Mouse (Mus musculus) thymus, postnatal 14 days (tissue): ENCODE measurements around the gene Nkx2-2.
A peak's percentile ranks its signal among the peaks of the same experiment; 100 is the strongest.
"Not testable (repeated sequence)": the region's sequence is repeated elsewhere in the genome, so short reads cannot be mapped to it uniquely, and the experiment has no call there.

ENCODE experiments used
- DNase-seq: peaks from one replicate; pipeline ENCODE4 v3.0.0; 2021

Nkx2-2 gene

DNA sequence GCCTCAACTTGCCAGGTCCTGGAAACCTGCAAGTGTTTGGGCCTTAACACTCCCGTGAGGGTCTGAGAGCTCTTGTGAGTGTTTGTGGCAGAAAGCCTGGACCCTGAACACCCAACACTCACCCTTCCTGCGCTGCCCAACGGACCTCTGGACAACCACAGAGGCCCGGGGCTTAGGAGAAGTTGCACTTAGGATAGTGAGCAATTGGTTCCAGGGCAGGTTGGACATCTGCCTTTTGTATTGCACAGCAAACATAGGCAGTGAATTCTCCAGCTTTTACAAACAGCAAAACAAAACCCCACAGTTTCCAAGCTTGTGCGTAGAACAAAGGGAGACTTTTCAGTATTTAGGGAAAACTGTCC lies 12.8 kb downstream of the Nkx2-2 start:
- DNase-seq: no peak

DNA sequence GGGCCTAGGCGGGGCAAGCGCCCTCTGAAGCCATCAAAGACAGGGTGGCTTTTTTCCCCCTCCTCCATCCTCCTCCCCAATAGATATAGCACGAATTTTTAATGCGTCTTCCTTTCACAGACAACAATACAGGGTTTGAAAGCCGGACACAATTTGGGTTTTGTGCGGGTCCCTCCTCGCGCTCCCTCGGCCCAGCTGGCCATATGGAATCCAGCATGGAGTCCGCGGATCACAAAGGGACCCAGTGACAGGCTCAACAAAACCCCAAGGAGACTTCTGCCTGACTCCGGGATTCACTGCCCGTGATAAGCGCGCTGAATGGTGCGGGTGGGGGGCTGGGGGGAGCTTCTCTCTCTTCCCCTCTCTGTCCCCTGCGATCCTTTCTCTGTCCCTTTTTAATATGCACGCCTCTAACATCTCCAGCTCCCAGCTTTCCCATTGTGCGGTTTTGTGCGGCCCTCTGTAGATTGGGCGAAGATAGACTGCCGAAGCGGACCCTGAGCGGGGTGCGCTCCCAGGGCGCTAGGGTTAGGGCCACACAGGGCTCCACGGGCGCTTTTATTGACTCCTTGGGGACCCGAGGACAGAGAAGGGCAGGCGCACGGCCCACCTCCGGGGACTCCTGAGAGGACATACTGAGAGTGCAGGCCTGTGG lies 13.3 kb downstream of the Nkx2-2 start:
- no peak for DNase-seq

DNA sequence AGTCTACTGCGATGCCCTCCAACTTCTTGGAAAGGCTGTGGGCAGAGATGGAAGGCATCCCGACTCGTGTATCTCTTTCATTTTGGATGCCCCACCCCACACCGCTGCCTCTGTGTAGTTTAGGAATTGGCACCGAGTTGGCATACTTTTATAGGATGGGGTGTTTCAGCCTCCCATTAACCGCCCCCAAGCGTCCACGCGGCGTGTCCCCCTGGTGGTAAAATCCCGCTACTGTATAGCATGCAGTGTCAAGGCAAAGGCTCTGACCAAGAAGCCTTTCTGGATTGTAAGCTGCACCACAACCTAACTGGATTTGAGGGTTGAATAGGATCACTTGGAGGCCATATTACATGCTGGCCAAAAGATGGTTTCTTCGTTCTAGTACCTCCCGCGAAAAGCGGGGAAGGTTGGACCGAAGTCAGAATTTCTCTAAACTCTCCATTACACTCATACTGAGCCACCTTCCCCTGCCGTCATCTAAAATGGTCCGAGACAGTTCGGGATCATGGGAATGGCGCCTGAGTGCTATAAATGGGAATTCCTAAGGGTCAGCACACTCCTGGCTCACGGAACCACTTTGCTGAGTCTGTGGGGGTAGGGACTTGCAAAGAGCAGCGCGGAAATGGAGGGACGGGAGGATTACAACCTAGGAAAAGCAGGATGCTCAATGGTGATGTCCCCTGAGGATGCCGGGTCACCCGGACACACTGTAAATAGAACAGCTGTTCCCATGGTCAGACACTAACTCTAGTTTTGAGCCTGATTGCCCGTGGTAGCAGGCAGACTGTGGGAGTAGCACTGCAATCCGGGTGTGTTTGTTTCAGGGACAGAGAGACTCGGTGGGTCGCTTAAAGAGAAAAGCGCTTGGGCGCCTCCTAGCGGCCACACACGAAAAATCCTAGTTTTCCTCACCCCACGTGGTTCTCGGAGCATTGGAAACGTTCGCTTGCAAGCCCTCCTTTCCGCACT lies 15.7 kb downstream of the Nkx2-2 start:
- DNase-seq: peak; percentile 79

DNA sequence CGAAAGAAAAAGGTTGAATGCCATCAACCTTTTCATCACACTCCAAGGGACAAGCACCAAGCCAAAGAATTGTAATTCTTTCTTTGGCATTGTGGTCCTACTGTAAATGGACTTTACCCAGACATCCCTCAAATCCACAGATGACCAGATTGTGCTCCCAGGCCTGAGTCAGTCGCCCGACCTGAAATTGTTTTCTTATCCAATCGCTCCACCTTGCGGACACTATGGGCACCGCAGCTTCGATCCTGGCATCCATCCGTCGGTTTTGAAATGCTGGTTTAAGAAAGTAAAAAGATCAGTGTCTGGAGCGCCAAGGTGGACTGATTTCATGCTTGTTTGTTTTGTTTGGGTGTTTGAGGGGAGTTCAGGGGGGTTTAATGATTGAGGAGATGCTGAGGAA lies 16.4 kb downstream of the Nkx2-2 start:
- DNase-seq: peak; percentile 79

DNA sequence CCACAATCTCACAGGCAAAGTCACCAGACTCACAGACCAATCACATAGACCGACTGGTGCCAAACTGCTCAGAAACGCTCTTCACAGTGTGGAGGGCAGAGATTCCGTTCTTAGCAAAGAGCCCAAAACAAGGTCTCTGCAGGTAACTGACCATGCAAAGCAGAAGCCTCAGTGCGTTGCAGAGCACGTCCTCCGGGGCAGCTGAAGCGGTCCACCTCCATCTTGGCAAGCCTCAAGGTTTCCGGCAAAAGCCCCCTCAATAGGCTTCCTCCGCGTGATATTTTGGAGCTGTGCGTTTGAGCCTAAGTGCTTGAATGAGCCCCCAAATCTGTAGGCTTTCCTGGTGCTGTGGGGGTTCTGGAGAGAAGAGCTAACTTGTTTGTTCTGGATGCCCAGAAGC lies 18.7 kb downstream of the Nkx2-2 start:
- no peak for DNase-seq

DNA sequence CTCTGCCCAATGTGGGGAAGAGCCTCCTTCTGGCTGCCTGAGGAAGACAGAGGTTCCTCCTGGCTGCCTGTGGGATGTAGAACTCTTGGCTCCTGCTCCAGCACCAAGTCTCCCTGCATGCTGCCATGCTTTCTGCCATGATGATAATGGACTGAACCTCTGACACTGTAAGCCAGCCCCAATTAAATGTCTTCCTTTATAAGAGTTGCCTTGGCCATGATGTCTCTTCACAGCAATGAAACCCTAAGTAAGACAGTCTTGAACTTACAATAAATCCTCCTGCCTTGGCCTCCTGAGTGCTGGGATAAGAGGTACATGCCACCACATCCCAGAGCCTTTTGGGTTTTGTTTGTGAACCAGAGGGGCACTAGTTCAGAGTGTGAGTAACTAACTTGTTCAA lies 20.3 kb downstream of the Nkx2-2 start:
- DNase-seq: no peak

DNA sequence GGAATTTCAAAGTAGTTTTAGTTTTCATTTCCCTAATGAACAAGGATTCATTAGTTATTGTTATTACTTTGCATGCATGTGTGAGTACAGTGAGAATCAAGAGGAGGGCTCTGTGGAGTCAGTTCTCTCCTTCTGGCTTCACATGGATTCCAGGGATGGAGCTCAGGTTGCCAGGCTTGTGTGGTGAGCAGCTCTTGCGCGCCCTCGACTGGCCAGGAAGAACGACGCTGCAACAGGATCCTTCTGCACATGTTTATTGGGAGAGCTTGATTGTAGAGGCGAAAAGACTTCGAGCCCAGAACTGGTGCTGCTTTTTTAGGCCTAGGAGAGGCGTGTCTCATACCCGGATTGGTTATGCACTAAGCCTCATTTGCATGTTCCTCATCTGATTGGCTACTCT lies 23.5 kb downstream of the Nkx2-2 start:
- not testable (repeated sequence) for DNase-seq

DNA sequence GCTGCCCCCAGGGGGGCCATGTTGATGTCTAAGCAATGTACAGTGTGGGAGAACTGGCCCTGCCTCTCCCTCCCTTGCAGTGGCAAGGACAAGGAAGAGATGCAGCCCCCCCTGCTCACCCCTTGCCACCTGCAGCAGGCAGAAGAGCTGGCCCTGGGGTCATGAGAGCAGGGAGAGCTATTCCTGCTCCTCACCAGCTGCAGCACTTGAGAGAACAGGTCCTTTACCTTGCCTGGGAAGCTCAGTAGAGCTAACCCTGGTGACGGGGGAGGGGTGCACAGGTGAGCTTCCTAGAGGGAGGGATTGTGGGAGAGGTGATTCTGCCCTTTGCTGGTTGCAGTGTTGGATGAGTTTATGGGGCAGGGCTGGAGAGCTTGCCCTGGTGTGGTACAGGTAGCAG lies 28.2 kb downstream of the Nkx2-2 start:
- no peak for DNase-seq

DNA sequence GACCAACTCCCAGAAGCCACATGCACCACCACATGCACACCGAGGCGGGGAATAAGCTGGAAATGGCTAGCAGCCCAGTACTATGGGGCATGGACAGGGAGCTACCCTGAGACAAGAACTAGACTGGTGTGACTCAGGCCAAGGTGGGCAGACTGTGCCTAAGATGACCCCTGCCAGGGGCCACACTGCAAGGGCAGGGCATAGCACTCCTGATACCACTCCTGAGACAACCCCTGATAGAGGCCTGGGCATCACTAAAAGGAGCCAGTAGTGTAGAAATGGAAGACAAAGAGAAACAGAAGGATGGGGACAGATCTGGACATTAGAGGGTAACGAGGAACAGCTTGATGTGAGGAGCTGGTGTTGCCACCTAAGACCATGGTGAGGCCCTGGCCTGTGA lies 28.7 kb downstream of the Nkx2-2 start:
- no peak for DNase-seq

DNA sequence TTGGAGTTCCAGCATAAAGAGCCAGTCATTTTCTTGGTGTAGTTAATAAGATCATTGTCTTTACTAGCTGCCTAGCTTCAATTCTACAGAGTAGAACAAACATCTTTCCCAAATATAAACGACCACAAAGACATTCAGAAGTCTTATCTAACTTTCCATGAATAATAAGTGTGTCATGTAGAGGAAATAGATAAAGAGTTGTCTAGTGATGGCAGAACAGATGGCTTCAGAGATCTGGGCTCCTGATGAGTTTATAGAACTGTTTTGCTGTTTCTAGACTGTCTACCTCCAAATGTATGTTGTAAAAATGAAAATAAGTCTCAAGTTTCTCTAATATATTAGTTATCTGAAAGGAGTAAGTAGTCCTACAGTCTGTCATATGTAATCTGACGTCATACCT lies 41.5 kb downstream of the Nkx2-2 start:
- no peak for DNase-seq
